Mouse (Mus musculus) heart, adult 2 months (tissue): ENCODE measurements around the gene Med13l. TPM values are rescaled to one million over a fixed set of nuclear protein-coding genes. Genes with fewer than 3 reads are reported as not detected.

Experiments
- DNase-seq, 2 experiments: peaks; one replicate each; pipeline ENCODE4 v3.0.0; 2021
- H3K27ac ChIP-seq: fragments of 200-600 bp; 2 replicates; pipeline ENCODE4 v1.8.1; 2022
- H3K27me3 ChIP-seq: fragments of 200-500 bp; 2 replicates; pipeline ENCODE4 v1.6.1; 2012; ENCODE audit warnings: mild to moderate bottlenecking, low read length, inconsistent platforms, mixed read lengths; ENCODE audit not compliant: control insufficient read depth, insufficient read depth
- H3K36me3 ChIP-seq: fragments of 200-500 bp; 2 replicates; pipeline ENCODE4 v1.6.1; 2012; ENCODE audit warnings: low read length, inconsistent platforms; ENCODE audit not compliant: control insufficient read depth, insufficient read depth
- H3K4me1 ChIP-seq: fragments of 200-500 bp; 2 replicates; pipeline ENCODE4 v1.6.1; 2011; ENCODE audit warnings: low read length; ENCODE audit not compliant: control insufficient read depth, insufficient read depth
- H3K4me3 ChIP-seq: fragments of 200-600 bp; 2 replicates; pipeline ENCODE4 v1.8.1; 2022
- H3K79me2 ChIP-seq: fragments of 200-500 bp; replicated peaks from 2 replicates; pipeline ENCODE4 v1.6.1; 2012; ENCODE audit warnings: mild to moderate bottlenecking, inconsistent platforms, low read length, moderate library complexity, mixed read lengths; ENCODE audit not compliant: control insufficient read depth, insufficient read depth
- H3K9ac ChIP-seq: fragments of 200-500 bp; 2 replicates; pipeline ENCODE4 v1.6.1; 2012; ENCODE audit warnings: low read depth, mild to moderate bottlenecking, control low read depth, inconsistent platforms, low read length, mixed read lengths
- CTCF ChIP-seq: fragments of 200-600 bp; IDR thresholded peaks from 2 replicates; pipeline ENCODE4 v1.8.1; 2022; ENCODE audit warnings: antibody characterized with exemption, mild to moderate bottlenecking, moderate library complexity
- EP300 ChIP-seq: fragments of 200-500 bp; IDR thresholded peaks from 2 replicates; pipeline ENCODE4 v1.6.1; 2011; ENCODE audit warnings: low read depth, low read length, control low read depth; ENCODE audit not compliant: insufficient read depth
- POLR2A ChIP-seq: fragments of 200-500 bp; IDR thresholded peaks from 2 replicates; pipeline ENCODE4 v1.6.1; 2011; ENCODE audit warnings: mild to moderate bottlenecking, low read depth, low read length, control low read depth; ENCODE audit not compliant: insufficient read depth
- WGBS: fragments of 180-500 bp; shearing (Covaris S2); methylation state at CpG from one replicate; pipeline ENCODE4 v1.1.7; 2018; 5-methylcytosine and 5-hydroxymethylcytosine counted together
- intact Hi-C: fragments of 180-260 bp; cut with DNase I; formaldehyde crosslinking; loops from one replicate; pipeline ENCODE4 v1.15.1; 2025
- polyA plus RNA-seq: library from polyadenylated mRNA; depleted of rRNA; stranded (reverse); fragments of >200 nt; gene quantifications from 2 replicates; pipeline ENCODE4 v1.2.3, GENCODE M21; 2012
- total RNA-seq, 2 experiments: library from RNA; stranded (reverse); gene quantifications; 2 replicates each; pipeline ENCODE4 v1.2.3; 2021

Gene Med13l
- total and polyA plus RNA-seq, 3 experiments = 11.0 to 30.8 (median 29.9) TPM

- no peak overlapping the region for H3K27ac ChIP-seq
- intact Hi-C loops = no loop called here
- no peaks in the 10 kb centered on the region for H3K27me3 ChIP-seq
- no peak for DNase-seq
- no peaks in the 10 kb centered on the region for H3K36me3 ChIP-seq
- TF ChIP-seq CTCF (no peak), EP300 (no peak), POLR2A (no peak)
- no peaks in the 10 kb centered on the region for H3K79me2 ChIP-seq
- H3K4me1 ChIP-seq = no peaks in the 10 kb centered on the region
- H3K4me3 ChIP-seq = no peak overlapping the region
- WGBS = 77% methylated on average over 3 of the region's 3 CpGs
- H3K9ac ChIP-seq = no peak overlapping the region
Measured at GRCm38 (mm10) chr5:118732221-118732620, 171.7 kb downstream of the Med13l start.

- WGBS = 91% methylated on average over 8 of the region's 8 CpGs
- H3K4me3 ChIP-seq = no peak overlapping the region
- no peaks in the 10 kb centered on the region for H3K27me3 ChIP-seq
- TF ChIP-seq POLR2A (no peak), CTCF (no peak), EP300 (no peak)
- no peaks in the 10 kb centered on the region for H3K36me3 ChIP-seq
- no peaks in the 10 kb centered on the region for H3K79me2 ChIP-seq
- H3K9ac ChIP-seq = no peak overlapping the region
- no peak for DNase-seq
- intact Hi-C loops = no loop called here
- H3K27ac ChIP-seq = no peak overlapping the region
- H3K4me1 ChIP-seq = no peaks in the 10 kb centered on the region
Measured at GRCm38 (mm10) chr5:118732651-118733050, 172.2 kb downstream of the Med13l start.

- no peak overlapping the region for H3K27ac ChIP-seq
Measured at GRCm38 (mm10) chr5:118733566-118733965, 173.1 kb downstream of the Med13l start.

GRCm38 (mm10) chr5:118734455-118734854 is 174.0 kb downstream of the Med13l start:
- Histone ChIP-seq H3K36me3 (no peaks in the 10 kb centered on the region), H3K27ac (no peak overlapping the region)

More at GRCm38 (mm10) chr5:118733566-118733965, 173.1 kb downstream of the Med13l start:
- DNase-seq = peak in 1 of 2 experiments; percentile 55
- Histone ChIP-seq H3K4me3 (no peak overlapping the region), H3K36me3 (no peaks in the 10 kb centered on the region), H3K79me2 (no peaks in the 10 kb centered on the region), H3K4me1 (no peaks in the 10 kb centered on the region), H3K27me3 (no peaks in the 10 kb centered on the region), H3K9ac (no peak overlapping the region)
- TF ChIP-seq CTCF = no peak
- intact Hi-C loops = no loop called here
- 75% methylated on average over 4 of the region's 4 CpGs for WGBS

GRCm38 (mm10) chr5:118735738-118736137 is 175.3 kb downstream of the Med13l start:
- TF ChIP-seq CTCF (no peak), POLR2A (no peak), EP300 (no peak)
- H3K79me2 ChIP-seq = no peaks in the 10 kb centered on the region
- H3K27ac ChIP-seq = no peak overlapping the region
- no peaks in the 10 kb centered on the region for H3K36me3 ChIP-seq
- no peaks in the 10 kb centered on the region for H3K27me3 ChIP-seq
- intact Hi-C loops = loop anchor here (2.0 to 5.0 kb wide), 2 partner anchors 78 to 405 kb away; no protein-coding TSS in a partner anchor
- DNase-seq = no peak
- H3K4me3 ChIP-seq = no peak overlapping the region
- H3K4me1 ChIP-seq = no peaks in the 10 kb centered on the region
- no peak overlapping the region for H3K9ac ChIP-seq
- 88% methylated on average over 8 of the region's 8 CpGs for WGBS

More at GRCm38 (mm10) chr5:118734455-118734854, 174.0 kb downstream of the Med13l start:
- Histone ChIP-seq H3K9ac (no peak overlapping the region), H3K4me3 (no peak overlapping the region), H3K27me3 (no peaks in the 10 kb centered on the region), H3K4me1 (no peaks in the 10 kb centered on the region), H3K79me2 (no peaks in the 10 kb centered on the region)
- 88% methylated on average over 9 of the region's 9 CpGs for WGBS
- intact Hi-C loops = no loop called here
- TF ChIP-seq CTCF (no peak), EP300 (no peak)
- no peak for DNase-seq

- WGBS = 27% methylated on average over 1 of the region's 1 CpGs
- Histone ChIP-seq H3K27me3 (no peaks in the 10 kb centered on the region), H3K79me2 (no peaks in the 10 kb centered on the region), H3K27ac (no peak overlapping the region), H3K36me3 (no peaks in the 10 kb centered on the region), H3K4me1 (no peaks in the 10 kb centered on the region), H3K4me3 (no peak overlapping the region), H3K9ac (no peak overlapping the region)
- TF ChIP-seq EP300 = 0 out of 2 replicates have a peak, but pooled peaks have one; percentile 46
- no peak for TF ChIP-seq POLR2A
- peak; percentile 97 for TF ChIP-seq CTCF
- DNase-seq = peak; percentile 45 to 71
- intact Hi-C loops = loop anchor here (1.0 to 5.0 kb wide), 4 partner anchors 80 to 468 kb away; no protein-coding TSS in a partner anchor
Measured at GRCm38 (mm10) chr5:118737548-118737947, 177.1 kb downstream of the Med13l start.
